Comparison of ENCODE assay signal across 13 mouse cellular contexts in genomic region chr17:10410597-10411476, GRCm38 (mm10).
"Had no signal": no experiment of that assay in that cellular context is flagged by ENCODE, and none has a peak within 500 bp of the region (broad histone marks: within the 10 kb centered on the region; RNA-seq: fewer than 3 reads in every experiment).

No protein-coding gene starts in this region.

- H3K9me3 ChIP-seq: limb, embryonic 13.5 days; midbrain, embryonic 12.5 days; neural tube, embryonic 15.5 days had no signal

- H3K4me3 ChIP-seq: limb, embryonic 13.5 days; midbrain, embryonic 12.5 days; neural tube, embryonic 15.5 days had no signal

- H3K9ac ChIP-seq: limb, embryonic 13.5 days; liver, embryonic 14.5 days; midbrain, embryonic 12.5 days; neural tube, embryonic 15.5 days had no signal

- H3K27ac ChIP-seq: limb, embryonic 13.5 days; liver, embryonic 14.5 days; midbrain, embryonic 12.5 days; neural tube, embryonic 15.5 days had no signal

- ATAC-seq: midbrain, embryonic 16.5 days had no signal

- H3K4me2 ChIP-seq: limb, embryonic 13.5 days; midbrain, embryonic 12.5 days; neural tube, embryonic 15.5 days had no signal

- DNase-seq: kidney, postnatal 14 days; left cerebral cortex, postnatal 4 days; lung, adult 18-20 months; lung, postnatal 14 days; right cerebral cortex, adult 18-20 months; right cerebral cortex, postnatal 25 days; thymus, adult 18-20 months; thymus, postnatal 14 days had no signal

- H3K27me3 ChIP-seq: limb, embryonic 13.5 days; midbrain, embryonic 12.5 days; neural tube, embryonic 15.5 days had no signal

- H3K36me3 ChIP-seq: limb, embryonic 13.5 days; midbrain, embryonic 12.5 days; neural tube, embryonic 15.5 days had no signal
